Mouse (Mus musculus) stomach, postnatal 0 days (tissue): Measurements from ENCODE around the gene Ctsw. TPM values are rescaled to one million over a fixed set of nuclear protein-coding genes. Genes with fewer than 3 reads are reported as not detected.
"Not testable (repeated sequence)": the region's sequence is repeated elsewhere in the genome, so short reads cannot be mapped to it uniquely, and the experiment has no call there.

ENCODE experiments used
- ATAC-seq: fragments of 200-750 bp; cut with Nextera tagmentation; 2 replicates; pipeline ENCODE4 v1.8.0; 2017; ENCODE audit not compliant: low FRiP score, low TSS enrichment
- DNase-seq: peaks from one replicate; pipeline ENCODE4 v3.0.0-alpha.2; 2016; ENCODE audit warnings: low spot score
- H3K27ac ChIP-seq: fragments of 300-500 bp; sonication (generic); replicated peaks from 2 replicates; pipeline ENCODE4 v1.5.1; 2014; ENCODE audit warnings: mild to moderate bottlenecking, control low read depth
- H3K27me3 ChIP-seq: fragments of 300-500 bp; sonication (generic); 2 replicates; pipeline ENCODE4 v1.6.1; 2014; ENCODE audit warnings: low read length; ENCODE audit not compliant: control insufficient read depth, insufficient read depth
- H3K36me3 ChIP-seq: fragments of 300-500 bp; sonication (generic); 2 replicates; pipeline ENCODE4 v1.6.1; 2014; ENCODE audit warnings: low read length, mixed read lengths; ENCODE audit not compliant: control insufficient read depth, insufficient read depth
- H3K4me1 ChIP-seq: fragments of 300-500 bp; sonication (generic); replicated peaks from 2 replicates; pipeline ENCODE4 v1.6.1; 2014; ENCODE audit warnings: antibody characterized with exemption; ENCODE audit not compliant: control insufficient read depth, insufficient read depth
- H3K4me2 ChIP-seq: fragments of 300-500 bp; sonication (generic); replicated peaks from 2 replicates; pipeline ENCODE4 v1.6.1; 2014; ENCODE audit warnings: low read depth, mild to moderate bottlenecking, control low read depth, moderate library complexity
- H3K4me3 ChIP-seq: fragments of 300-500 bp; sonication (generic); 2 replicates; pipeline ENCODE4 v1.5.1; 2014; ENCODE audit warnings: low read depth, low read length, control low read depth
- H3K9ac ChIP-seq: fragments of 300-500 bp; sonication (generic); 2 replicates; pipeline ENCODE4 v1.6.1; 2014; ENCODE audit warnings: mild to moderate bottlenecking, low read length, control low read depth, mixed read lengths
- H3K9me3 ChIP-seq: fragments of 300-500 bp; sonication (generic); 2 replicates; pipeline ENCODE4 v1.6.1; 2016; ENCODE audit warnings: low read length; ENCODE audit not compliant: control insufficient read depth
- CTCF ChIP-seq: IDR thresholded peaks from 2 replicates; pipeline ENCODE4 v1.5.1; 2016; ENCODE audit warnings: antibody characterized with exemption, low read depth, mild to moderate bottlenecking, moderate library complexity
- EP300 ChIP-seq: optimal IDR thresholded peaks from 2 replicates; pipeline ENCODE3; 2016; ENCODE audit warnings: antibody characterized with exemption
- WGBS: fragments of 180-500 bp; shearing (Covaris S2); extraction: QIAGEN DNeasy Blood & Tissue Kit; methylation state at CpG from one replicate; pipeline ENCODE4 v1.1.7; 2014; 5-methylcytosine and 5-hydroxymethylcytosine counted together
- polyA plus RNA-seq: library from polyadenylated mRNA; unstranded; fragments of >200 nt; fragmentation: Nextera tagmentation; extraction: Ambion mirVana; gene quantifications from 2 replicates; pipeline ENCODE4 v1.2.1, GENCODE M21; 2015

Gene Ctsw
- polyA plus RNA-seq, 1 experiment from 2014 or later = 0.29 TPM

- Histone ChIP-seq H3K9ac (peak within 1 kb of the TSS; percentile 93), H3K27ac (peak within 1 kb of the TSS; percentile 99), H3K4me3 (peak within 1 kb of the TSS; percentile 91), H3K4me2 (peak within 1 kb of the TSS; percentile 70), H3K27me3 (no peaks in the 10 kb centered on the region), H3K4me1 (no peaks in the 10 kb centered on the region), H3K36me3 (peaks cover 6% of the 10 kb centered on the region; the same call in 1 of the 2 replicates), H3K9me3 (no peaks in the 10 kb centered on the region)
- TF ChIP-seq CTCF = peak; percentile 44
- TF ChIP-seq EP300 = peak; percentile 44
- ATAC-seq (peak; percentile 65), DNase-seq (peak; percentile 97)
- under 1% methylated on average over 62 of the region's 62 CpGs for WGBS
These were observed 22.1 kb upstream of the Ctsw start, which contains the start of gene Cfl1 for GRCm38 (mm10) chr19:5490313-5490897. Gene Cfl1 (plus strand): TSS chr19:5490455.

GRCm38 (mm10) chr19:5489721-5490120, 21.4 kb upstream of the Ctsw start:
- ATAC-seq = not testable (repeated sequence)

GRCm38 (mm10) chr19:5488878-5489571, 20.7 kb upstream of the Ctsw start:
- Histone ChIP-seq H3K4me2 (peak overlapping the region; percentile 70), H3K27ac (peak overlapping the region; percentile 96), H3K9me3 (no peaks in the 10 kb centered on the region), H3K27me3 (no peaks in the 10 kb centered on the region), H3K4me1 (no peaks in the 10 kb centered on the region), H3K9ac (peak overlapping the region; percentile 52), H3K36me3 (peaks cover 6% of the 10 kb centered on the region; the same call in 1 of the 2 replicates), H3K4me3 (peak overlapping the region; percentile 45)
- peak; percentile 86 for ATAC-seq
- WGBS = 0% methylated on average over 26 of the region's 26 CpGs
- peak; percentile 96 for DNase-seq
- TF ChIP-seq EP300 (no peak), CTCF (peak; percentile 46; the same call in 1 of the 2 replicates)

More at GRCm38 (mm10) chr19:5489721-5490120, 21.4 kb upstream of the Ctsw start:
- not testable (repeated sequence) for H3K9me3 ChIP-seq, H3K27me3 ChIP-seq, H3K4me1 ChIP-seq, H3K9ac ChIP-seq, DNase-seq, H3K4me3 ChIP-seq, H3K36me3 ChIP-seq
- Histone ChIP-seq H3K27ac (peak overlapping the region; percentile 96; the same call in 1 of the 2 replicates), H3K4me2 (peak overlapping the region; percentile 70)
- 39% methylated on average over 10 of the region's 10 CpGs for WGBS

GRCm38 (mm10) chr19:5487768-5488550, 19.7 kb upstream of the Ctsw start, which contains the start of gene Mus81:
Gene Mus81 (minus strand): TSS chr19:5488402.
- Histone ChIP-seq H3K36me3 (peaks cover 10% of the 10 kb centered on the region; the same call in 1 of the 2 replicates), H3K27me3 (no peaks in the 10 kb centered on the region), H3K9ac (peak within 1 kb of the TSS; percentile 55), H3K9me3 (no peaks in the 10 kb centered on the region), H3K27ac (peak within 1 kb of the TSS; percentile 96), H3K4me3 (peak within 1 kb of the TSS; percentile 45), H3K4me2 (peak within 1 kb of the TSS; percentile 70), H3K4me1 (no peaks in the 10 kb centered on the region)
- peak; percentile 96 for DNase-seq
- under 1% methylated on average over 39 of the region's 39 CpGs for WGBS
- peak; percentile 74 for ATAC-seq
- TF ChIP-seq CTCF (peak; percentile 93), EP300 (peak; percentile 68)

GRCm38 (mm10) chr19:5486771-5487170, 18.5 kb upstream of the Ctsw start:
- Histone ChIP-seq H3K27ac (no peak overlapping the region; the same call in 1 of the 2 replicates), H3K4me2 (no peak overlapping the region), H3K27me3 (no peaks in the 10 kb centered on the region), H3K9ac (no peak overlapping the region), H3K4me1 (no peaks in the 10 kb centered on the region), H3K4me3 (no peak overlapping the region), H3K36me3 (peaks cover 13% of the 10 kb centered on the region; the same call in 1 of the 2 replicates), H3K9me3 (no peaks in the 10 kb centered on the region)
- 65% methylated on average over 4 of the region's 4 CpGs for WGBS
- ATAC-seq = no peak
- no peak for DNase-seq
- TF ChIP-seq EP300 (no peak), CTCF (no peak)
